Mouse (Mus musculus): ENCODE results near the gene Ntrk2.

- no peak for TF ChIP-seq CTCF (IDR thresholded peaks at IDR 0.05; ENCODE audit: insufficient read depth, low read length)
- TF ChIP-seq POLR2A (IDR thresholded peaks at IDR 0.05; ENCODE audit: borderline replicate concordance, extremely low read depth, low read depth, low read length): no peak
Observed at GRCm38 (mm10) chr13:58836891-58837290, 30.5 kb downstream of the Ntrk2 start.

All from lung, adult 2 months (tissue).